Mouse (Mus musculus) midbrain, postnatal 0 days (tissue): ENCODE data around the gene Slc45a2. TPM values are rescaled to one million over a fixed set of nuclear protein-coding genes. Genes with fewer than 3 reads are reported as not detected.
A peak's percentile ranks its signal among the peaks of the same experiment; 100 is the strongest.

Source experiments
- ATAC-seq: fragments of 200-750 bp; cut with Nextera tagmentation; 2 replicates; pipeline ENCODE4 v1.8.0; 2017; ENCODE audit warnings: moderate number of reproducible peaks, mild to moderate bottlenecking, moderate TSS enrichment, moderate library complexity; ENCODE audit not compliant: low FRiP score
- DNase-seq: peaks from one replicate; pipeline ENCODE4 v3.0.0-alpha.2; 2015; ENCODE audit warnings: low spot score
- H3K27ac ChIP-seq: fragments of 300-500 bp; sonication (generic); 2 replicates; pipeline ENCODE4 v1.5.1; 2014; ENCODE audit warnings: low read depth, mild to moderate bottlenecking, low read length, mixed read lengths
- H3K27me3 ChIP-seq: fragments of 300-500 bp; sonication (generic); 2 replicates; pipeline ENCODE4 v1.6.1; 2014; ENCODE audit warnings: low read length, control low read depth, mixed read lengths; ENCODE audit not compliant: insufficient read depth
- H3K36me3 ChIP-seq: fragments of 300-500 bp; sonication (generic); 2 replicates; pipeline ENCODE4 v1.6.1; 2014; ENCODE audit warnings: low read length, control low read depth, mixed read lengths; ENCODE audit not compliant: insufficient read depth
- H3K4me1 ChIP-seq: fragments of 300-500 bp; sonication (generic); 2 replicates; pipeline ENCODE4 v1.6.1; 2014; ENCODE audit warnings: mild to moderate bottlenecking, control low read depth, antibody characterized with exemption, low read length, mixed read lengths; ENCODE audit not compliant: insufficient read depth
- H3K4me2 ChIP-seq: fragments of 300-500 bp; sonication (generic); 2 replicates; pipeline ENCODE4 v1.6.1; 2014; ENCODE audit warnings: low read depth, mild to moderate bottlenecking, low read length, mixed read lengths; ENCODE audit not compliant: poor library complexity, severe bottlenecking
- H3K4me3 ChIP-seq: fragments of 300-500 bp; sonication (generic); 2 replicates; pipeline ENCODE4 v1.5.1; 2014; ENCODE audit warnings: low read depth, mild to moderate bottlenecking, low read length, moderate library complexity
- H3K9ac ChIP-seq: fragments of 300-500 bp; sonication (generic); replicated peaks from 2 replicates; pipeline ENCODE4 v1.6.1; 2014; ENCODE audit warnings: mild to moderate bottlenecking, low read length, moderate library complexity, mixed read lengths; ENCODE audit not compliant: poor library complexity, severe bottlenecking
- H3K9me3 ChIP-seq: fragments of 300-500 bp; sonication (generic); 2 replicates; pipeline ENCODE4 v1.6.1; 2016; ENCODE audit warnings: low read length, control low read depth
- CTCF ChIP-seq: IDR thresholded peaks from 2 replicates; pipeline ENCODE4 v1.5.1; 2016; ENCODE audit warnings: antibody characterized with exemption, mild to moderate bottlenecking
- WGBS: fragments of 180-500 bp; shearing (Covaris S2); extraction: QIAGEN DNeasy Blood & Tissue Kit; methylation state at CpG from one replicate; pipeline ENCODE4 v1.1.7; 2014; 5-methylcytosine and 5-hydroxymethylcytosine counted together
- polyA plus RNA-seq: library from polyadenylated mRNA; unstranded; fragments of >200 nt; fragmentation: Nextera tagmentation; extraction: Ambion mirVana; gene quantifications from 2 replicates; pipeline ENCODE4 v1.2.1, GENCODE M21; 2015
- total RNA-seq: library from RNA; depleted of rRNA; stranded (reverse); fragments of >200 nt; gene quantifications from 2 replicates; pipeline ENCODE4 v1.2.3, GENCODE M21; 2014

Slc45a2 gene
- total and polyA plus RNA-seq, 2 experiments from 2014 or later, result not detected

GRCm38 (mm10) chr15:11010976-11011548 lies 10.5 kb downstream of the Slc45a2 start:
- no peak for ATAC-seq
- Histone ChIP-seq H3K4me3 (no peak overlapping the region), H3K9me3 (no peaks in the 10 kb centered on the region), H3K27ac (no peak overlapping the region), H3K9ac (no peak overlapping the region), H3K4me2 (no peak overlapping the region), H3K36me3 (no peaks in the 10 kb centered on the region), H3K27me3 (no peaks in the 10 kb centered on the region), H3K4me1 (no peaks in the 10 kb centered on the region)
- 92% methylated on average over 11 of the region's 11 CpGs for WGBS
- no peak for TF ChIP-seq CTCF
- no peak for DNase-seq

GRCm38 (mm10) chr15:11014931-11015330 lies 14.4 kb downstream of the Slc45a2 start:
- H3K4me1 ChIP-seq, result no peaks in the 10 kb centered on the region
- no peak for DNase-seq
- 23% methylated on average over 2 of the region's 2 CpGs for WGBS
- no peak for ATAC-seq
- no peak overlapping the region for H3K4me2 ChIP-seq
- no peak overlapping the region for H3K27ac ChIP-seq
- no peak overlapping the region for H3K4me3 ChIP-seq
- no peaks in the 10 kb centered on the region for H3K9me3 ChIP-seq
- H3K9ac ChIP-seq, result no peak overlapping the region
- no peaks in the 10 kb centered on the region for H3K27me3 ChIP-seq
- no peak for TF ChIP-seq CTCF
- H3K36me3 ChIP-seq, result no peaks in the 10 kb centered on the region

- H3K9ac ChIP-seq, result no peak overlapping the region
- 76% methylated on average over 4 of the region's 4 CpGs for WGBS
- H3K27me3 ChIP-seq, result no peaks in the 10 kb centered on the region
- no peaks in the 10 kb centered on the region for H3K9me3 ChIP-seq
- H3K4me2 ChIP-seq, result no peak overlapping the region
- ATAC-seq (no peak), DNase-seq (no peak)
- no peak overlapping the region for H3K4me3 ChIP-seq
- no peak for TF ChIP-seq CTCF
- no peaks in the 10 kb centered on the region for H3K36me3 ChIP-seq
- H3K4me1 ChIP-seq, result no peaks in the 10 kb centered on the region
- H3K27ac ChIP-seq, result no peak overlapping the region
These were observed 26.5 kb downstream of the Slc45a2 start for GRCm38 (mm10) chr15:11026801-11027561.

GRCm38 (mm10) chr15:11030188-11030587 lies 29.7 kb downstream of the Slc45a2 start:
- Histone ChIP-seq H3K9ac (no peak overlapping the region), H3K4me1 (no peaks in the 10 kb centered on the region), H3K27ac (no peak overlapping the region), H3K36me3 (no peaks in the 10 kb centered on the region), H3K4me2 (no peak overlapping the region), H3K9me3 (no peaks in the 10 kb centered on the region), H3K4me3 (no peak overlapping the region), H3K27me3 (peaks cover 8% of the 10 kb centered on the region)
- 72% methylated on average over 3 of the region's 3 CpGs for WGBS
- no peak for ATAC-seq
- DNase-seq, result no peak
- no peak for TF ChIP-seq CTCF

- DNase-seq (no peak), ATAC-seq (peak; percentile 54; the same call in 1 of the 2 replicates)
- H3K36me3 ChIP-seq, result no peaks in the 10 kb centered on the region
- no peak overlapping the region for H3K9ac ChIP-seq
- 5% methylated on average over 34 of the region's 34 CpGs for WGBS
- no peak for TF ChIP-seq CTCF
- H3K4me2 ChIP-seq, result peak overlapping the region; percentile 86
- no peak overlapping the region for H3K27ac ChIP-seq
- peaks cover 39% of the 10 kb centered on the region for H3K27me3 ChIP-seq
- peaks cover 6% of the 10 kb centered on the region; the same call in 1 of the 2 replicates for H3K4me1 ChIP-seq
- H3K4me3 ChIP-seq, result peak overlapping the region; percentile 36
- no peaks in the 10 kb centered on the region for H3K9me3 ChIP-seq
These were observed 35.5 kb downstream of the Slc45a2 start for GRCm38 (mm10) chr15:11035947-11036474.
